Mouse (Mus musculus): Measurements from ENCODE around the gene Zdhhc5. TPM values are rescaled to one million over a fixed set of nuclear protein-coding genes. Genes with fewer than 3 reads are reported as not detected.
"Not testable (repeated sequence)": the region's sequence is repeated elsewhere in the genome, so short reads cannot be mapped to it uniquely, and the experiment has no call there.

Gene Zdhhc5
- polyA plus RNA-seq, 1 experiment from 2014 or later: 18.9 TPM

- Histone ChIP-seq H3K36me3 (no peaks in the 10 kb centered on the region), H3K9me3 (no peaks in the 10 kb centered on the region), H3K4me2 (replicated peaks) (no peak overlapping the region), H3K4me1 (replicated peaks) (peaks cover 44% of the 10 kb centered on the region), H3K9ac (replicated peaks) (no peak overlapping the region), H3K4me3 (replicated peaks) (no peak overlapping the region), H3K27ac (no peak overlapping the region), H3K27me3 (no peaks in the 10 kb centered on the region)
- no peak for ATAC-seq
- 72% methylated on average over 1 of the region's 1 CpGs for WGBS
Observed at GRCm38 (mm10) chr2:84732394-84732793, 17.4 kb upstream of the Zdhhc5 start.

GRCm38 (mm10) chr2:84731206-84731605 lies 16.2 kb upstream of the Zdhhc5 start:
- H3K9ac ChIP-seq (replicated peaks): no peak overlapping the region
- H3K27ac ChIP-seq: no peak overlapping the region
- H3K4me1 ChIP-seq (replicated peaks): peaks cover 38% of the 10 kb centered on the region
- H3K4me3 ChIP-seq (replicated peaks): no peak overlapping the region
- ATAC-seq: no peak
- H3K36me3 ChIP-seq: no peaks in the 10 kb centered on the region
- H3K9me3 ChIP-seq: no peaks in the 10 kb centered on the region
- H3K4me2 ChIP-seq (replicated peaks): no peak overlapping the region
- WGBS: 83% methylated on average over 3 of the region's 3 CpGs
- H3K27me3 ChIP-seq: no peaks in the 10 kb centered on the region

- peaks cover 31% of the 10 kb centered on the region for H3K4me1 ChIP-seq (replicated peaks)
- H3K27ac ChIP-seq; ATAC-seq; H3K9ac ChIP-seq (replicated peaks); H3K9me3 ChIP-seq; H3K27me3 ChIP-seq; H3K4me2 ChIP-seq (replicated peaks); H3K4me3 ChIP-seq (replicated peaks): not testable (repeated sequence)
- WGBS: 81% methylated on average over 5 of the region's 5 CpGs
- peaks cover 20% of the 10 kb centered on the region for H3K36me3 ChIP-seq
Observed at GRCm38 (mm10) chr2:84728191-84728590, 13.2 kb upstream of the Zdhhc5 start.

- peak within 1 kb of the TSS; percentile 66 for H3K4me3 ChIP-seq (replicated peaks)
- peaks cover 23% of the 10 kb centered on the region for H3K36me3 ChIP-seq
- under 1% methylated on average over 39 of the region's 39 CpGs for WGBS
Observed at GRCm38 (mm10) chr2:84727172-84727858, 12.3 kb upstream of the Zdhhc5 start, which contains the start of gene Clp1. Gene Clp1 (minus strand): TSS chr2:84727350.

GRCm38 (mm10) chr2:84726716-84727115 lies 11.7 kb upstream of the Zdhhc5 start:
- peak overlapping the region; percentile 69 for H3K9ac ChIP-seq (replicated peaks)
- peaks cover 27% of the 10 kb centered on the region for H3K36me3 ChIP-seq
- H3K4me1 ChIP-seq (replicated peaks): peaks cover 28% of the 10 kb centered on the region
- WGBS: 6% methylated on average over 9 of the region's 9 CpGs
- no peaks in the 10 kb centered on the region for H3K9me3 ChIP-seq
- H3K4me3 ChIP-seq (replicated peaks): peak overlapping the region; percentile 66
- ATAC-seq: peak; percentile 46
- no peaks in the 10 kb centered on the region for H3K27me3 ChIP-seq
- H3K4me2 ChIP-seq (replicated peaks): peak overlapping the region; percentile 76
- no peak overlapping the region for H3K27ac ChIP-seq

More at GRCm38 (mm10) chr2:84727172-84727858, 12.3 kb upstream of the Zdhhc5 start, which contains the start of gene Clp1:
- ATAC-seq: peak; percentile 97
- Histone ChIP-seq H3K4me2 (replicated peaks) (peak within 1 kb of the TSS; percentile 76), H3K27me3 (no peaks in the 10 kb centered on the region), H3K9ac (replicated peaks) (peak within 1 kb of the TSS; percentile 69), H3K27ac (peak within 1 kb of the TSS; percentile 80), H3K9me3 (no peaks in the 10 kb centered on the region), H3K4me1 (replicated peaks) (peaks cover 28% of the 10 kb centered on the region)

- Histone ChIP-seq H3K4me1 (replicated peaks) (peaks cover 33% of the 10 kb centered on the region), H3K4me3 (replicated peaks) (peak overlapping the region; percentile 66), H3K4me2 (replicated peaks) (peak overlapping the region; percentile 76), H3K9ac (replicated peaks) (0 out of 2 replicates have a peak overlapping the region, but pooled peaks have one; percentile 69), H3K27me3 (no peaks in the 10 kb centered on the region), H3K27ac (no peak overlapping the region), H3K36me3 (peaks cover 36% of the 10 kb centered on the region), H3K9me3 (no peaks in the 10 kb centered on the region)
- no peak for ATAC-seq
- 96% methylated on average over 10 of the region's 10 CpGs for WGBS
Observed at GRCm38 (mm10) chr2:84725770-84726169, 10.8 kb upstream of the Zdhhc5 start.

GRCm38 (mm10) chr2:84723856-84724255 lies 8.9 kb upstream of the Zdhhc5 start:
- no peak overlapping the region for H3K4me2 ChIP-seq (replicated peaks)
- no peaks in the 10 kb centered on the region for H3K9me3 ChIP-seq
- H3K27ac ChIP-seq: no peak overlapping the region
- no peak overlapping the region for H3K9ac ChIP-seq (replicated peaks)
- 96% methylated on average over 14 of the region's 14 CpGs for WGBS
- no peak for ATAC-seq
- H3K27me3 ChIP-seq: no peaks in the 10 kb centered on the region
- H3K4me1 ChIP-seq (replicated peaks): peaks cover 33% of the 10 kb centered on the region
- no peak overlapping the region for H3K4me3 ChIP-seq (replicated peaks)
- peaks cover 36% of the 10 kb centered on the region for H3K36me3 ChIP-seq

- Histone ChIP-seq H3K9ac (replicated peaks) (no peak overlapping the region), H3K27me3 (no peaks in the 10 kb centered on the region), H3K4me1 (replicated peaks) (peaks cover 25% of the 10 kb centered on the region), H3K4me2 (replicated peaks) (no peak overlapping the region), H3K27ac (no peak overlapping the region), H3K9me3 (no peaks in the 10 kb centered on the region), H3K4me3 (replicated peaks) (no peak overlapping the region), H3K36me3 (peaks cover 36% of the 10 kb centered on the region)
- WGBS: 83% methylated on average over 3 of the region's 3 CpGs
- ATAC-seq: no peak
Observed at GRCm38 (mm10) chr2:84721182-84721581, 6.2 kb upstream of the Zdhhc5 start.

- Histone ChIP-seq H3K4me1 (replicated peaks) (peaks cover 21% of the 10 kb centered on the region), H3K9ac (replicated peaks) (no peak overlapping the region), H3K9me3 (no peaks in the 10 kb centered on the region), H3K4me2 (replicated peaks) (no peak overlapping the region), H3K36me3 (peaks cover 35% of the 10 kb centered on the region), H3K4me3 (replicated peaks) (no peak overlapping the region), H3K27ac (no peak overlapping the region), H3K27me3 (no peaks in the 10 kb centered on the region)
- 87% methylated on average over 2 of the region's 2 CpGs for WGBS
- ATAC-seq: no peak
Observed at GRCm38 (mm10) chr2:84720718-84721117, 5.7 kb upstream of the Zdhhc5 start.

GRCm38 (mm10) chr2:84717357-84717756 lies 2.4 kb upstream of the Zdhhc5 start:
- ATAC-seq: no peak
- H3K4me1 ChIP-seq (replicated peaks): peaks cover 27% of the 10 kb centered on the region
- 96% methylated on average over 4 of the region's 4 CpGs for WGBS

GRCm38 (mm10) chr2:84716423-84717355 lies 1.7 kb upstream of the Zdhhc5 start:
- Histone ChIP-seq H3K36me3 (peaks cover 8% of the 10 kb centered on the region), H3K9me3 (no peaks in the 10 kb centered on the region), H3K4me3 (replicated peaks) (peak overlapping the region; percentile 96), H3K9ac (replicated peaks) (peak overlapping the region; percentile 77), H3K4me2 (replicated peaks) (peak overlapping the region; percentile 74), H3K27me3 (no peaks in the 10 kb centered on the region), H3K27ac (peak overlapping the region; percentile 97), H3K4me1 (replicated peaks) (peaks cover 31% of the 10 kb centered on the region)
- no peak for ATAC-seq
- WGBS: 35% methylated on average over 9 of the region's 9 CpGs

More at GRCm38 (mm10) chr2:84717357-84717756, 2.4 kb upstream of the Zdhhc5 start:
- H3K4me2 ChIP-seq (replicated peaks): no peak overlapping the region
- H3K9ac ChIP-seq (replicated peaks): no peak overlapping the region
- no peaks in the 10 kb centered on the region for H3K9me3 ChIP-seq
- H3K4me3 ChIP-seq (replicated peaks): no peak overlapping the region
- H3K27ac ChIP-seq: no peak overlapping the region
- H3K27me3 ChIP-seq: no peaks in the 10 kb centered on the region
- peaks cover 13% of the 10 kb centered on the region for H3K36me3 ChIP-seq

Measured in midbrain, embryonic 13.5 days (tissue).